Mouse (Mus musculus) small intestine, adult 2 months (tissue): ENCODE results near the gene Whamm. TPM values are rescaled to one million over a fixed set of nuclear protein-coding genes. Genes with fewer than 3 reads are reported as not detected.

Source experiments
- H3K27ac ChIP-seq: fragments of 200-500 bp; 2 replicates; pipeline ENCODE4 v1.5.1; 2012; ENCODE audit warnings: low read depth, low read length, control low read depth, inconsistent platforms; ENCODE audit not compliant: insufficient read depth
- H3K27me3 ChIP-seq: fragments of 200-500 bp; 2 replicates; pipeline ENCODE4 v1.6.1; 2012; ENCODE audit warnings: mild to moderate bottlenecking, moderate library complexity, low read length, inconsistent platforms; ENCODE audit not compliant: control insufficient read depth, insufficient read depth
- H3K36me3 ChIP-seq: fragments of 200-500 bp; 2 replicates; pipeline ENCODE4 v1.6.1; 2012; ENCODE audit warnings: mild to moderate bottlenecking, low read length, control low read depth, inconsistent platforms; ENCODE audit not compliant: control insufficient read depth, insufficient read depth
- H3K4me1 ChIP-seq: fragments of 200-500 bp; 2 replicates; pipeline ENCODE4 v1.6.1; 2012; ENCODE audit warnings: low read length, inconsistent platforms, mixed read lengths; ENCODE audit not compliant: control insufficient read depth, insufficient read depth, insufficient read length
- H3K4me3 ChIP-seq: fragments of 200-500 bp; 2 replicates; pipeline ENCODE4 v1.5.1; 2012; ENCODE audit warnings: low read depth, mild to moderate bottlenecking, control low read depth, inconsistent platforms, low read length, moderate library complexity
- CTCF ChIP-seq: fragments of 200-500 bp; IDR thresholded peaks from 2 replicates; pipeline ENCODE4 v1.5.1; 2012; ENCODE audit warnings: low read depth, mild to moderate bottlenecking, control low read depth, inconsistent platforms, low read length, moderate library complexity, mixed read lengths; ENCODE audit not compliant: insufficient replicate concordance, insufficient read length; ENCODE audit errors: extremely low read depth
- POLR2A ChIP-seq: fragments of 200-500 bp; IDR thresholded peaks from 2 replicates; pipeline ENCODE4 v1.6.1; 2012; ENCODE audit warnings: low read depth, mild to moderate bottlenecking, control low read depth, inconsistent platforms, low read length, moderate library complexity
- WGBS: fragments of 180-500 bp; shearing (Covaris S2); methylation state at CpG from one replicate; pipeline ENCODE4 v1.1.7; 2018; 5-methylcytosine and 5-hydroxymethylcytosine counted together
- polyA plus RNA-seq: library from polyadenylated mRNA; depleted of rRNA; stranded (reverse); fragments of >200 nt; gene quantifications from 2 replicates; pipeline ENCODE4 v1.2.3, GENCODE M21; 2012; rRNA removed

The Whamm gene
- 17.5 and 34.0 TPM in 2 replicates for polyA plus RNA-seq

DNA sequence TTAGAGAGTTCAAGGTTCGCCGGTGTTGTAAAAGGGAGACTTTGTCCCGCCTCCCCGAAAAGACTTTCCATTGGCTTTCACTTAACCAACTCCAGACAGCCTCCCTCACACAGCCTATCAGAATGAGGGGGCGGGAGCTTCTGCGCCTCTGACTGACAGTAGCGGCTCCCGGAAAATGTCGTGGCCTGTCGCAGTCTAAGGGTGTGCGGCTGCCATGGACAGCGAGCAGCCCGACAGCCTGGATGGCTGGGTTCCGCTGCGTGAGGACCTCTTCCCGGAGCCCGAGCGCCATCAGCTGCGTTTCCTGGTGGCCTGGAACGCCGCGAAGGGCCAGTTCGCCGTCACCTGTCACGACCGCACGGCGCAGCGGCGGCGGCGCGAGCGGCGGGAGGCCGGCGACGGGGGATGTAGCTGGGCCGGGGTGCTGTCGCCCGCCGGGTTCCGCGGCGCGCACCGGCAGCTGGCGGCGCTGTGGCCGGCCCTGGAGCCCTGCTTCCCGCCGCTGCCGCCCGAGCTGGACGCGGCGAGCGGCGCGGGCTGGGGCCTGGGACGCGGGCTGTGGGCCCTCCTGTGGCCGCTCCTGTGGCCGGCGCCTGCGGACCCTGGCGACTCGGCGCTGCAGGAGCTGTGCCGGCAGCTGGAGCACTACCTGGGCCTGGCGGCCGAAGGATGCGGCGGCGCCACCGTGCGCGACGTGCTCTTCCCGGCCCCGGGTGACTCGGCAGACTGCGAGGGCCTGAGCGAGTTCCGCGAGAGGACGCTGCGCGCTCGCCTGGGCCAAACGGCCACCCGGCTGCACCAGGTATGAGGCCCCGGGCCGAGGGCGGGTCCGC lies at the start of gene Whamm:
Gene Whamm, plus strand, starts transcription at position 159 of the 833 bp plus-strand sequence.
- TF ChIP-seq CTCF (no peak), POLR2A (peak; percentile 99)
- Histone ChIP-seq H3K27ac (peak within 1 kb of the TSS; percentile 78), H3K4me1 (peaks cover 5% of the 10 kb centered on the region; the same call in 1 of the 2 replicates), H3K4me3 (peak within 1 kb of the TSS; percentile 69), H3K36me3 (peaks cover 10% of the 10 kb centered on the region), H3K27me3 (no peaks in the 10 kb centered on the region)
- WGBS, result under 1% methylated on average over 96 of the region's 96 CpGs

DNA sequence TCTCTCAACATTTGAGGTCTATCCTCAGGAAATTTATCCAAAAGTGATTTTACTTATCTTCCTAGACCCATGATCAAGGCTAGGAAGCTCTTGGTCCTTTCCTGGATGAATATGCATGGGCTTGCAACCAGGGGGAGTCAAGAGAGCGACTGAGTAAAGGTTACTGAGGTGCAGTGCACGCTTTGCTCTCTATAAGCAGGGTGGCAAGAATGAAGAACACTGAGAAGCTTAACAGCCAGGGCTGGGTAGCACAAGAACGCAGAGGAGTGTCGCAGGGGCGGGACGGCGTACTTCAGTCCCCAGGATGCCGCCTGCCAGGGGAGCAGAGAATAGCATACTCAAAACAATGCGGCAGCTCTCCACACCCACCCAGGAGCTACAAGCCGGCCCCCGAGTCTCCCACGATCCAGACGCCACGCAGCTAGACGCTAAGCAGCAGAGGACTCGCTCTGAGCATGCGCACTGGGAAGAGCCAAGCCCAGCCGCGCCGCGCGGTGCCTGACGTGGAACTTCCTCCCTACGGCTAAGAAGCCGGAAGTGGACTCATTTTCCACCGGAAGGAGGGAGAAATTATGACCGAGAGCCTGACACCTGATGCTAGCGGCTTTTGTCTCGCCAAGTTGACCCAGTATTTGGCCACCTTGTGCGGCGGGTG lies 47.9 kb upstream of the Whamm start:
- WGBS, result under 1% methylated on average over 31 of the region's 31 CpGs
- TF ChIP-seq CTCF (no peak; the same call in 1 of the 2 replicates), POLR2A (peak; percentile 95)
- Histone ChIP-seq H3K27ac (peak overlapping the region; percentile 65), H3K4me3 (peak overlapping the region; percentile 84), H3K27me3 (no peaks in the 10 kb centered on the region), H3K36me3 (0 out of 2 replicates have a peak, but pooled peaks cover 2% of the 10 kb centered on the region), H3K4me1 (peaks cover 5% of the 10 kb centered on the region; the same call in 1 of the 2 replicates)

DNA sequence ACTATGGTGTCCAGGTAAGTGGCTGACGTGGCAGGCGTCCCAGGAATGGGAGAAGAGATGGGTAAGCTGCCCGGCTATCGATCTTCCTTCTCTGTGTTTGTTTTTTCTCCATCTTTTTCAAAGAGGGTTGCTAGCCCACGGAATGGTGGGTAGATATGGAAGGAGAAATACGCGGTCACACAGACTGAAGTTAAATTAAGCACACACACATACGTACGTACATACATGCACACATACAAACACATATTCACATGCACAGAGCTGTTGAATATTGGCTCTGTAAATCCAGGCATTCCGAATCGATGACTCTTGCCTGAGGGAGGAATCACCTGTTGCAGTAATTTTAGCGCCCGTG lies 47.4 kb upstream of the Whamm start:
- peaks cover 5% of the 10 kb centered on the region; the same call in 1 of the 2 replicates for H3K4me1 ChIP-seq
- TF ChIP-seq CTCF, result no peak
- no peak for TF ChIP-seq POLR2A
- WGBS, result under 1% methylated on average over 13 of the region's 13 CpGs
- peaks cover 3% of the 10 kb centered on the region; the same call in 1 of the 2 replicates for H3K36me3 ChIP-seq
- no peaks in the 10 kb centered on the region for H3K27me3 ChIP-seq
- H3K27ac ChIP-seq, result peak overlapping the region; percentile 63
- H3K4me3 ChIP-seq, result peak overlapping the region; percentile 84

DNA sequence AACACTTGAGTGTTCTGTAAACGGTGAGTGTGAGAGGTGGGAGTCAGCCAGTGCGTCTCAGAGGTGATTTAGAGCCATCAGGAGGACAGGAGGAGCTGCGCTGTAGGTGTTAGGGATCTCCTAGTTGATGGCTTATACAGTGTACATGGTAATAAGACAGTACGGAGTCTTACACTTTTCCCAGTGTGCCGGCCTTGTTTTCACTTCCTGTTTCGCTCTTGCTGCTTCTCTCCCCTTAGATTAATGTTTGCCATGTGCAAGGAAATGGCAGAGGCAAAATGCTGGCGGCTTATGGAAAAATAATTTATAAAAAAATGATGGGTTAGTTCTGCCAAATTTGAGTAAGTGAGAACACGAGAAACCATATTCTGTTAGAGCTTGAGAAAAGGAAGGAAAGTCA lies 42.1 kb upstream of the Whamm start:
- peaks cover 2% of the 10 kb centered on the region; the same call in 1 of the 2 replicates for H3K4me1 ChIP-seq
- no peaks in the 10 kb centered on the region for H3K27me3 ChIP-seq
- H3K36me3 ChIP-seq, result peaks cover 37% of the 10 kb centered on the region
- H3K4me3 ChIP-seq, result no peak overlapping the region
- TF ChIP-seq POLR2A (no peak), CTCF (no peak)
- WGBS, result 84% methylated on average over 8 of the region's 8 CpGs
- H3K27ac ChIP-seq, result no peak overlapping the region

DNA sequence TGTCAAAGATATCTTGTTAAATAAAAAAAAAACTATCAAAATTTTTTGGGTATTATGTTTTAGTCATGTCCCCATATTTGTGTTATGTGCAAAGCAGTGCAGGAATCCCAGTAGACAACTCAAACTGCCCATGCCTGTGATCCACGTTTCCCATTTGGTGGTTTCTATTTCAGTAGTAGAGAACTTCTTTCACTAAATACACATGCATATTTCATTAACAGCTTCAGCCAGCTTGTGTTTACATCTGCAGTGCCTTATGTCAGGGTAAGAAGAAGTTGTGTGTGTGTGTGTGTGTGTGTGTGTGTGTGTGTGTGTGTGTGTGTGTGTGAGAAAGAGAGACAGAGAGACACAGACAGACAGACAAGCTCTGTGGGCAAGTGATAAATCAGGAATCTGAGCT lies 39.6 kb upstream of the Whamm start:
- Histone ChIP-seq H3K27ac (no peak overlapping the region), H3K4me3 (no peak overlapping the region), H3K4me1 (no peaks in the 10 kb centered on the region), H3K36me3 (peaks cover 45% of the 10 kb centered on the region), H3K27me3 (no peaks in the 10 kb centered on the region)
- 80% methylated on average over 1 of the region's 1 CpGs for WGBS
- TF ChIP-seq CTCF, result no peak
- TF ChIP-seq POLR2A, result no peak

DNA sequence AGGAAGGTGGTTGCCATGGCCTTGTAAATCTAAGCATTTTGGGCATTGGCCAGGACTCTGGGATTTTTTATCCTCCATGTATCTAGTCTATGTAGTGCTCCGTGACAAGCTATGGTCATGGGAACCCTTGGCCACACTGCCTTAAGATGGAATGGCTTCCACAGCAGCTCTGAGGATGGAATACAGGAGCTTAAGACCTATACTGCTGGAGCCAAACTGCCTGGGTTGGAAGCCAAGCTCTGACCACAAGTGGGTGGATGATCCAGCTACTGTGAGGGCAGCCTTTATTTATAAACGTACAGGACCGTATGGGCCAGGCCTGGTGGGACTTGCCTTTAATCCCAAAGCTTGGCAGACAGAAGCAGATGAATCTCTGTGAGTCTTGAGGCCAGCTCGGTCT lies 34.6 kb upstream of the Whamm start:
- H3K27ac ChIP-seq, result no peak overlapping the region
- H3K4me1 ChIP-seq, result no peaks in the 10 kb centered on the region
- peaks cover 20% of the 10 kb centered on the region for H3K36me3 ChIP-seq
- H3K4me3 ChIP-seq, result no peak overlapping the region
- no peak for TF ChIP-seq CTCF
- no peak for TF ChIP-seq POLR2A
- H3K27me3 ChIP-seq, result no peaks in the 10 kb centered on the region
- WGBS, result 89% methylated on average over 4 of the region's 4 CpGs

DNA sequence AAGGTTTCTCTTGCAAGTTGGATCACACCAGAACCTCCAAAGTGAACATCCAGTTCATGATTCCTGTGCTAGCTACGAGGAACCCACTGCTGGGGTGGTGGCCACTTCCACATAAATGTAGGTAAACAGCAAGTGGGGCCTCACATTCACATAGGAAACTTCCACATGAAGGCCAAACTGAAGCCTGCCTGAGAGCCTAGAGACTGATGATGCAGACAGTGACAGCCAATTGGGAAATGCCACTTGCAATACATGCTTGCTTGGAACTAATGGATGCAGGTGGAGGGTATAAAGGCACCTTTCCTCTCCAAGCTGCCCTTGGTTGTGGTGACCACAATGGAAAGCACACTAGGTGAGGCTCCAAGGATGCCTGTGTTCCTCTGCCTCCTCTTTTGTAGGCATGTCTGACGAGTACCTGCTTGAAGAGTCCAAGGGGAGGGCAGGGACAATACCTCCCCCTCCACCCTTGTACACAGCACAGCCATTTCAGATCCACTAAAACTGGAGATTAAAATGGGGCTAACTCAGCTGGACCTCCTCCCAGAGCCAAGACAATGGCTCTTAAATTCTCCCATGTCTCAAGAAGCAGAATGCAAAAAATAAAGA lies 32.9 kb upstream of the Whamm start:
- 73% methylated on average over 2 of the region's 2 CpGs for WGBS
- Histone ChIP-seq H3K36me3 (peaks cover 12% of the 10 kb centered on the region), H3K27ac (no peak overlapping the region)

More for the DNA sequence above, 32.9 kb upstream of the Whamm start:
- no peaks in the 10 kb centered on the region for H3K27me3 ChIP-seq
- TF ChIP-seq CTCF (no peak), POLR2A (no peak)
- no peaks in the 10 kb centered on the region for H3K4me1 ChIP-seq
- H3K4me3 ChIP-seq, result no peak overlapping the region
